7 mouse cellular contexts compared by ENCODE assay signal in the genomic region with DNA sequence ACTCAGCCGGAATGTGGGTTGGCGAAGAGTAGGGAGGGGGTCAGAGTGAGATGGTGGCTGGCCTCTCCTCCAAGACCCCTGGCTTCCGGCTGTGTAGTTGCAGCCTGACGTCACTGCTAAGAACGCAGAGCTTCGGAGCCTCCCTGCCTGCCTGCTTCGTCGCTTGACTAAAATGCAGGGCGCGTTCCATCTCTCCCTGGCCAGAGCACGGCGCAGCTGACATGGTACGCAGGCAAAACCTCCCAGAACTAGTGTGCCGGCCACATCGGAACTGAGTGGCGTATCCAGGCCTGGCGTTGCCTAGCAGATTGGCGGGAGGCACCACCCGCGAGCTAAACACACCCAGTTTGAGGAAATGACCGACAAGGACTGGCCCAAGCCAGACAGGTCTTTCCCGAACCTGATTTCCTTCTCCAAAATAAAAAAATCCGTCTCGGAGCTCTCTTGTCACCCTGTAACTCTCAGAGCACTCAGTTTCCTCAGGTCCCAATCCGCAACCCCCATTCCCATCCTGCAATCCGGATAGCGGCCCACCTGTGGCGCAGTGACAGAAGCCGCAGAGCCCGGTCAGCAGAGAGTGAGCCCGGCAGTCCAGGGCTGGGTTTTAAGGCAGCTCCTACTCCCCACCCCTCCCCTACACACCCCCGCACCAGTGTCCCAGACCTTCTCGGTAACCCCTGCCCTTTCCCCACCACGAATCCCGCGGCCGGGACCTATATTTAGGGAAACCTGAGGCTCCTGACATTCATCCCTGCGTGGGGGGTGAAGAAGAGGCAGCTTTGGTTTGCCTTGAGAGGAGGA. TPM values are rescaled to one million over a fixed set of nuclear protein-coding genes. Genes with fewer than 3 reads are reported as not detected.
DNase-seq lines count a peak whose midpoint lies in the region; ATAC-seq and TF ChIP-seq lines count a peak whose summit lies in the region.

No protein-coding gene starts in this region.

- peak overlapping the region; percentile 82 for H3K4me2 ChIP-seq in embryonic facial prominence, embryonic 15.5 days (replicated peaks)
- peak overlapping the region; percentile 92 for H3K4me2 ChIP-seq in heart, embryonic 16.5 days (ENCODE audit: low read depth, low read length)
- H3K4me2 ChIP-seq in liver, embryonic 14.5 days (ENCODE audit: low read depth) = peak overlapping the region; percentile 99

- H3K27ac ChIP-seq in embryonic facial prominence, embryonic 15.5 days (replicated peaks) = peak overlapping the region; percentile 99
- H3K27ac ChIP-seq in heart, embryonic 16.5 days (ENCODE audit: low read length) = peak overlapping the region; percentile 100
- peak overlapping the region; percentile 71 for H3K27ac ChIP-seq in liver, embryonic 14.5 days

- H3K4me1 ChIP-seq in embryonic facial prominence, embryonic 15.5 days = peaks cover 38% of the 10 kb centered on the region
- peaks cover 37% of the 10 kb centered on the region for H3K4me1 ChIP-seq in heart, embryonic 16.5 days (ENCODE audit: control insufficient read depth, insufficient read depth, low read length)
- H3K4me1 ChIP-seq in liver, embryonic 14.5 days (replicated peaks; ENCODE audit: control insufficient read depth in 2 of 2, insufficient read depth in 2 of 2, low read length in 1 of 2) = peaks cover 13 to 23% of the 10 kb centered on the region in 2 experiments

- H3K9me3 ChIP-seq in embryonic facial prominence, embryonic 15.5 days (replicated peaks) = no peaks in the 10 kb centered on the region
- no peaks in the 10 kb centered on the region for H3K9me3 ChIP-seq in heart, embryonic 16.5 days (replicated peaks; ENCODE audit: control insufficient read depth, low read length)
- H3K9me3 ChIP-seq in liver, embryonic 14.5 days (ENCODE audit: control insufficient read depth, low read length) = no peaks in the 10 kb centered on the region

- peak; percentile 71 for TF ChIP-seq CTCF in liver, embryonic 14.5 days (IDR thresholded peaks at IDR 0.05; ENCODE audit: low read depth)

- peak overlapping the region; percentile 76 for H3K9ac ChIP-seq in embryonic facial prominence, embryonic 15.5 days
- peak overlapping the region; percentile 92 for H3K9ac ChIP-seq in heart, embryonic 16.5 days (ENCODE audit: low read length)
- peak overlapping the region; percentile 66 for H3K9ac ChIP-seq in liver, embryonic 14.5 days (replicated peaks)

- no peaks in the 10 kb centered on the region for H3K27me3 ChIP-seq in embryonic facial prominence, embryonic 15.5 days
- no peaks in the 10 kb centered on the region for H3K27me3 ChIP-seq in heart, embryonic 16.5 days (ENCODE audit: control insufficient read depth, insufficient read depth, low read length)
- no peaks in the 10 kb centered on the region for H3K27me3 ChIP-seq in liver, embryonic 14.5 days (ENCODE audit: control insufficient read depth, insufficient read depth, low read length)

- WGBS in embryonic facial prominence, embryonic 15.5 days = under 1% methylated on average over 37 of the region's 38 CpGs
- WGBS in heart, embryonic 16.5 days = 1% methylated on average over 37 of the region's 38 CpGs
- WGBS in liver, embryonic 14.5 days (ENCODE audit: insufficient replicate concordance) = 4% methylated on average over 38 of the region's 38 CpGs

- TF ChIP-seq EP300 in liver, embryonic 14.5 days (IDR thresholded peaks at IDR 0.05; ENCODE audit: low read depth) = no peak

- DNase-seq in spleen, adult 12 weeks (ENCODE audit: low spot score) = peak; percentile 60
- no peak for DNase-seq in spleen, postnatal 14 days (ENCODE audit: low spot score in 2 of 2)
- DNase-seq in brain, embryonic 18.5 days (ENCODE audit: low read depth, low spot score) = peak; percentile 82
- peak in 1 of 3 experiments; percentile 73 for DNase-seq in liver, embryonic 14.5 days (ENCODE audit: low read depth in 3 of 3, low spot score in 3 of 3)
- peak; percentile 96 for DNase-seq in skeletal muscle tissue, adult 2 months (ENCODE audit: low read depth, low spot score)

- peaks cover 29% of the 10 kb centered on the region for H3K36me3 ChIP-seq in embryonic facial prominence, embryonic 15.5 days
- H3K36me3 ChIP-seq in heart, embryonic 16.5 days (ENCODE audit: control insufficient read depth, insufficient read depth) = peaks cover 26% of the 10 kb centered on the region
- H3K36me3 ChIP-seq in liver, embryonic 14.5 days (replicated peaks; ENCODE audit: control insufficient read depth, insufficient read depth, low read depth) = peaks cover 20% of the 10 kb centered on the region

- peak; percentile 89 for ATAC-seq in embryonic facial prominence, embryonic 15.5 days (ENCODE audit: insufficient number of reproducible peaks, low FRiP score, low TSS enrichment, low read depth)
- peak; percentile 86 for ATAC-seq in heart, embryonic 16.5 days (replicated peaks; ENCODE audit: extremely low read depth, insufficient read depth, low FRiP score)
- ATAC-seq in liver, embryonic 14.5 days (ENCODE audit: insufficient read depth) = peak; percentile 73

- peak overlapping the region; percentile 87 for H3K4me3 ChIP-seq in embryonic facial prominence, embryonic 15.5 days (replicated peaks)
- H3K4me3 ChIP-seq in heart, embryonic 16.5 days (ENCODE audit: low read length) = peak overlapping the region; percentile 80
- H3K4me3 ChIP-seq in liver, embryonic 14.5 days (ENCODE audit: insufficient read depth in 1 of 2, low read depth in 2 of 2, low read length in 2 of 2) = peak overlapping the region; percentile 70 to 72

RNA-seq across cellular contexts. Expression of gene Fam57b, which starts 2.2 kb away (rescaled TPM):
- polyA plus RNA-seq in embryonic facial prominence, embryonic 15.5 days (2015; fragmentation: Nextera tagmentation; extraction: Ambion mirVana) = 0.53 and 0.71 TPM in 2 replicates
- polyA plus RNA-seq in heart, embryonic 16.5 days (2015; fragmentation: Nextera tagmentation; extraction: Ambion mirVana) = 0.86 and 1.4 TPM in 2 replicates
- polyA plus RNA-seq in liver, embryonic 14.5 days (2012; rRNA removed) = 0.19 and 0.24 TPM in 2 replicates
- not detected in 2 replicates for polyA plus RNA-seq in liver, embryonic 14.5 days (2014; fragmentation: Nextera tagmentation; extraction: Ambion mirVana)

RNA-seq across cellular contexts. Expression of gene Ppp4c, which starts 7.4 kb away (rescaled TPM):
- 232 and 234 TPM in 2 replicates for polyA plus RNA-seq in embryonic facial prominence, embryonic 15.5 days (2015; fragmentation: Nextera tagmentation; extraction: Ambion mirVana)
- 133 and 159 TPM in 2 replicates for polyA plus RNA-seq in heart, embryonic 16.5 days (2015; fragmentation: Nextera tagmentation; extraction: Ambion mirVana)
- 81.8 and 83.2 TPM in 2 replicates for polyA plus RNA-seq in liver, embryonic 14.5 days (2012; rRNA removed)
- polyA plus RNA-seq in liver, embryonic 14.5 days (2014; fragmentation: Nextera tagmentation; extraction: Ambion mirVana) = 105 and 117 TPM in 2 replicates

RNA-seq across cellular contexts. Expression of gene Tbx6, which starts 18.4 kb away (rescaled TPM):
- 0.71 and 0.81 TPM in 2 replicates for polyA plus RNA-seq in embryonic facial prominence, embryonic 15.5 days (2015; fragmentation: Nextera tagmentation; extraction: Ambion mirVana)
- 0.09 and 0.58 TPM in 2 replicates for polyA plus RNA-seq in heart, embryonic 16.5 days (2015; fragmentation: Nextera tagmentation; extraction: Ambion mirVana)
- 1.3 and 1.5 TPM in 2 replicates for polyA plus RNA-seq in liver, embryonic 14.5 days (2012; rRNA removed)
- 0.43 and 0.47 TPM in 2 replicates for polyA plus RNA-seq in liver, embryonic 14.5 days (2014; fragmentation: Nextera tagmentation; extraction: Ambion mirVana)

RNA-seq across cellular contexts. Expression of gene Ypel3, which starts 22.9 kb away (rescaled TPM):
- 145 and 148 TPM in 2 replicates for polyA plus RNA-seq in embryonic facial prominence, embryonic 15.5 days (2015; fragmentation: Nextera tagmentation; extraction: Ambion mirVana)
- 80.8 and 84.6 TPM in 2 replicates for polyA plus RNA-seq in heart, embryonic 16.5 days (2015; fragmentation: Nextera tagmentation; extraction: Ambion mirVana)
- 69.9 and 74.2 TPM in 2 replicates for polyA plus RNA-seq in liver, embryonic 14.5 days (2012; rRNA removed)
- polyA plus RNA-seq in liver, embryonic 14.5 days (2014; fragmentation: Nextera tagmentation; extraction: Ambion mirVana) = 76.0 and 83.3 TPM in 2 replicates

RNA-seq across cellular contexts. Expression of gene 4930451I11Rik, which starts 31.8 kb away (rescaled TPM):
- not detected in 2 replicates for polyA plus RNA-seq in embryonic facial prominence, embryonic 15.5 days (2015; fragmentation: Nextera tagmentation; extraction: Ambion mirVana)
- polyA plus RNA-seq in heart, embryonic 16.5 days (2015; fragmentation: Nextera tagmentation; extraction: Ambion mirVana) = not detected in 2 replicates
- polyA plus RNA-seq in liver, embryonic 14.5 days (2012; rRNA removed) = not detected in 2 replicates
- not detected in 2 replicates for polyA plus RNA-seq in liver, embryonic 14.5 days (2014; fragmentation: Nextera tagmentation; extraction: Ambion mirVana)

Comparison
In these comparisons a context has a peak if more than half of its experiments do, and no peak if none do; other contexts are left out.
1. DNase-seq: peak in spleen, adult 12 weeks (single experiment), brain, embryonic 18.5 days (single experiment) and skeletal muscle tissue, adult 2 months (single experiment); none in spleen, postnatal 14 days (0 of 2).
2. Peak in every context shown above with its lines, with median percentiles within 50 percentile points of each other: ATAC-seq, H3K27ac ChIP-seq, H3K4me2 ChIP-seq, H3K4me3 ChIP-seq and H3K9ac ChIP-seq.